ENCODE assay signal across 27 mouse cellular contexts in the genomic region with DNA sequence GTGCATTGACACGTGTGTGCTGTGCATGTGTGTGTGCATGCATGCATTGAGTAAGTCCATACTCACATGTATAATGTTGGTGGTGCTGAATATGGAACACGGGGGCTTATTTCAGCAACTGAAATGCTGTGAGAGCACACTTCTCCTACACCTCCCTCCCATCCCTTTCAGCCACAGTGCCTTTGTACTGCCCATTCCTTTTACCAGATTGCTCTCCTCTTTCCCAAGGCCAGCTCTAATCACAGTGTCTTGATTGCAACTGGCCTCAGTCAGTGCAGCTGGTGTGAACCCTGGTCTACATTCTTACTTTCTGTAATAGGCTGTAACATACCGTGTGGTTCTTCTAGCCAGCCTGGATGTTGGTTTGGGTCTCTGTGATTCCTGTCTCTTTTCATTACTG. TPM values are rescaled to one million over a fixed set of nuclear protein-coding genes. Genes with fewer than 3 reads are reported as not detected.
"Had no signal": no experiment of that assay in that cellular context is flagged by ENCODE, and none has a peak within 500 bp of the region (broad histone marks: within the 10 kb centered on the region; RNA-seq: fewer than 3 reads in every experiment).

No protein-coding gene starts in this region.

- H3K4me2 ChIP-seq: embryonic facial prominence, embryonic 12.5 days; embryonic facial prominence, embryonic 13.5 days; embryonic facial prominence, embryonic 15.5 days; forebrain, embryonic 12.5 days; forebrain, embryonic 13.5 days; forebrain, embryonic 15.5 days had no signal

- H3K4me1 ChIP-seq: embryonic facial prominence, embryonic 10.5 days; embryonic facial prominence, embryonic 12.5 days; embryonic facial prominence, embryonic 13.5 days; embryonic facial prominence, embryonic 15.5 days; forebrain, embryonic 10.5 days; forebrain, embryonic 12.5 days; forebrain, embryonic 13.5 days; forebrain, embryonic 15.5 days had no signal

- DNase-seq: cerebellum, adult 18-20 months; cerebellum, adult 2 months; cerebellum, adult 8-10 months; cerebellum, adult 9-10 months; cerebellum, adult 9-11 months; cerebellum, postnatal 10 days; cerebellum, postnatal 14 days; cerebellum, postnatal 25 days; cerebellum, postnatal 36 days; embryo, embryonic 11 days; forebrain, postnatal 0 days; gastrocnemius, adult 2 months; gastrocnemius, postnatal 10 days; gastrocnemius, postnatal 14 days; gastrocnemius, postnatal 36 days; heart, adult 2 months had no signal

- H3K9me3 ChIP-seq: embryonic facial prominence, embryonic 10.5 days; embryonic facial prominence, embryonic 12.5 days; embryonic facial prominence, embryonic 13.5 days; embryonic facial prominence, embryonic 15.5 days; forebrain, embryonic 10.5 days; forebrain, embryonic 12.5 days; forebrain, embryonic 15.5 days had no signal

- ATAC-seq: forebrain, embryonic 13.5 days; forebrain, embryonic 14.5 days; forebrain, embryonic 15.5 days; forebrain, embryonic 16.5 days; forebrain, postnatal 0 days had no signal

- H3K9ac ChIP-seq: embryonic facial prominence, embryonic 12.5 days; embryonic facial prominence, embryonic 13.5 days; embryonic facial prominence, embryonic 15.5 days; forebrain, embryonic 12.5 days; forebrain, embryonic 13.5 days; forebrain, embryonic 15.5 days; forebrain, postnatal 0 days had no signal

- H3K27ac ChIP-seq: embryonic facial prominence, embryonic 10.5 days; embryonic facial prominence, embryonic 12.5 days; embryonic facial prominence, embryonic 13.5 days; embryonic facial prominence, embryonic 15.5 days; forebrain, embryonic 10.5 days; forebrain, embryonic 12.5 days; forebrain, embryonic 13.5 days; forebrain, embryonic 15.5 days; heart, adult 2 months had no signal

- H3K4me3 ChIP-seq: embryonic facial prominence, embryonic 10.5 days; embryonic facial prominence, embryonic 12.5 days; embryonic facial prominence, embryonic 13.5 days; embryonic facial prominence, embryonic 15.5 days; erythroblast, embryonic 14.5 days; forebrain, embryonic 10.5 days; forebrain, embryonic 12.5 days; forebrain, embryonic 13.5 days; forebrain, embryonic 15.5 days; gastrocnemius, adult 2 months; heart, adult 2 months had no signal

- H3K36me3 ChIP-seq: embryonic facial prominence, embryonic 10.5 days; embryonic facial prominence, embryonic 12.5 days; embryonic facial prominence, embryonic 13.5 days; embryonic facial prominence, embryonic 15.5 days; forebrain, embryonic 10.5 days; forebrain, embryonic 12.5 days; forebrain, embryonic 15.5 days had no signal

- H3K27me3 ChIP-seq: embryonic facial prominence, embryonic 12.5 days; embryonic facial prominence, embryonic 13.5 days; embryonic facial prominence, embryonic 15.5 days; forebrain, embryonic 12.5 days; forebrain, embryonic 13.5 days; forebrain, embryonic 15.5 days had no signal

RNA-seq across cellular contexts. Expression of a gene that starts 41.5 kb away (rescaled TPM):
- polyA plus RNA-seq: erythroblast, embryonic 14.5 days had no signal
